Mouse (Mus musculus): ENCODE measurements around the gene Dhx40. TPM values are rescaled to one million over a fixed set of nuclear protein-coding genes. Genes with fewer than 3 reads are reported as not detected.

Dhx40 gene
- polyA plus RNA-seq (2012; rRNA removed; ENCODE audit: low replicate concordance): 3.0 and 7.6 TPM in 2 replicates

DNA sequence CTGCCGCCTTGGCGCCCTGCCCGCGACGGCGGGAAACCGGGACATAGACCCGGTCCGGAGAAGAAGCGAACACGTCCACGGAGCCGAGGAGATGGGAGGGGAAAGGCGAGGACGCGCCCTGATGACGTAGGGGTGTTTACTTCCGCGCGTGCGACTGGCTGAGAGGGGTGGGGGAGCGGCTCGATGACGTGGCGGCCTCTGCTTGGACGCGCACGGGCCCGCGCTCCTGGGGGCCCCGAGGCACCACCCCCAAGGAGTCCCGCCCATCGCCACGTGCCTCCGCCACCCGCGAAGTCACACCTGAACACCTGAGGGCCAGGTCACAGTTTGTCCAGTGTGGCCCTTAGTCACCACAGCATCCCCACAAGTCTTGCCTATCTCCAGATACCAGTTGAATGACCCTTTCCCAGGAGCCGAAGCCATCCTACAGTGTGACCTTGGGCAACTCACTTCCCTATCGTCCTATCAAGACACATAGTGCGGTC lies at the start of gene Dhx40:
Dhx40 (minus strand) TSS at position 242 of the 485 bp plus-strand sequence.

DNA sequence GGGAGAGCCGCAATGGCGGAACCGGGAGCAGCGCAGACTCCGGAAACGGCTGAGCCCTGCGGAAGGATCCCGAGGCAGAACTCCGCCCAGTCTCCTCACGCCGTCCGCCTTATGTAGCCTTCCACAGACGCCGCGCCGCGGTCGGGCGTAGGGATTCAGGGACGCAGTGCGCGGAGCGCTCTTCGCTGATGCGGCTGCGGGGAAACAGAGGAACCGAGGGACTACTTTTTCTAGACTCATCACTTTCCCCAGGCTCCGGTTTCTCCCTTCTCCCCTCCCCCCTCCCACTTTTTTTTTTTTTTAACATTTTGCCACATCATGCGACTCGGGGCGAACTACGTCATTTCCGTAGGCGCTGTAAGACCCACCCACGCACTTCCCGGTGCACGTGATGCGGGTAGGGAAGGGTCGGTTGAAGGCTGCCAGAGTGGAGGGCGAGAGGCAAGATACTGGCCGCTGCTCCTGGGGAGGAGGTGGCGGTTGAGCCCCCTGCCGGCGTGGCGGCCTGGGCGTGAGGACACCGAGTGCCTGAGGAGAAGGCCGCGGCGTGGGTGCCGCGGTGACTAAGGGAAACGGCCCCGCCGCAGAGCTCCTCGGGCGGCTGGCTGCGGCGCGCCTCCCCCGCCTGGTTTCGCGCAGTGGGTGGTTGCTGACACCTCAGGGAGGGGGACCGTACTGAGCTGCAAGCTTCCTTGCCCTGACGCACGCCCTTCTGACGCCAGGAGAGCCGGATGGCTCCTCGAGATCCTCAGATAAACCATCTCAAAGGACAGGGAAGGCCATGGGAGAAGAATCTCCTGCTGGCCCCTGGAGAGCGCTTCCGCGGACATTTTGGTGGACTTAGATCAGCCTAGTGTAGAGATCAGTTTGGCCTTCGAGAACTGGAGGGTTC lies 49.8 kb downstream of the Dhx40 start, which contains the start of gene Cltc:
Cltc (minus strand) TSS at position 86 of the 892 bp plus-strand sequence.

Other genes with a start within 250 kb of the Dhx40 start
- 46.6 and 133 TPM in 2 replicates for gene Vmp1, start 123.9 kb downstream of the Dhx40 start, polyA plus RNA-seq (2012; rRNA removed; ENCODE audit: low replicate concordance)
- gene Ptrh2, start 123.8 kb downstream of the Dhx40 start, polyA plus RNA-seq (2012; rRNA removed; ENCODE audit: low replicate concordance): 2.7 and 4.7 TPM in 2 replicates
- gene Cltc, start 50.2 kb downstream of the Dhx40 start, polyA plus RNA-seq (2012; rRNA removed; ENCODE audit: low replicate concordance): 67.0 and 117 TPM in 2 replicates
- 7.0 TPM in 2 replicates for gene Ypel2, start 186.0 kb upstream of the Dhx40 start, polyA plus RNA-seq (2012; rRNA removed; ENCODE audit: low replicate concordance)

All from mammary gland, adult 2 months (tissue).